Mouse (Mus musculus) kidney, adult 10 weeks (tissue): ENCODE measurements around the gene Ociad1. TPM values are rescaled to one million over a fixed set of nuclear protein-coding genes. Genes with fewer than 3 reads are reported as not detected.

Experiments
- polyA plus RNA-seq: library from polyadenylated mRNA; stranded (reverse); fragments of 350-450 nt; fragmentation: Illumina TruSeq; extraction: RNeasy Lipid Tissue Mini Kit (QIAGEN cat#74804); gene quantifications from one replicate; pipeline ENCODE4 v1.2.3, GENCODE M21; 2014; ENCODE audit warnings: low read depth, low replicate concordance

The Ociad1 gene
- polyA plus RNA-seq: 510 TPM

DNA sequence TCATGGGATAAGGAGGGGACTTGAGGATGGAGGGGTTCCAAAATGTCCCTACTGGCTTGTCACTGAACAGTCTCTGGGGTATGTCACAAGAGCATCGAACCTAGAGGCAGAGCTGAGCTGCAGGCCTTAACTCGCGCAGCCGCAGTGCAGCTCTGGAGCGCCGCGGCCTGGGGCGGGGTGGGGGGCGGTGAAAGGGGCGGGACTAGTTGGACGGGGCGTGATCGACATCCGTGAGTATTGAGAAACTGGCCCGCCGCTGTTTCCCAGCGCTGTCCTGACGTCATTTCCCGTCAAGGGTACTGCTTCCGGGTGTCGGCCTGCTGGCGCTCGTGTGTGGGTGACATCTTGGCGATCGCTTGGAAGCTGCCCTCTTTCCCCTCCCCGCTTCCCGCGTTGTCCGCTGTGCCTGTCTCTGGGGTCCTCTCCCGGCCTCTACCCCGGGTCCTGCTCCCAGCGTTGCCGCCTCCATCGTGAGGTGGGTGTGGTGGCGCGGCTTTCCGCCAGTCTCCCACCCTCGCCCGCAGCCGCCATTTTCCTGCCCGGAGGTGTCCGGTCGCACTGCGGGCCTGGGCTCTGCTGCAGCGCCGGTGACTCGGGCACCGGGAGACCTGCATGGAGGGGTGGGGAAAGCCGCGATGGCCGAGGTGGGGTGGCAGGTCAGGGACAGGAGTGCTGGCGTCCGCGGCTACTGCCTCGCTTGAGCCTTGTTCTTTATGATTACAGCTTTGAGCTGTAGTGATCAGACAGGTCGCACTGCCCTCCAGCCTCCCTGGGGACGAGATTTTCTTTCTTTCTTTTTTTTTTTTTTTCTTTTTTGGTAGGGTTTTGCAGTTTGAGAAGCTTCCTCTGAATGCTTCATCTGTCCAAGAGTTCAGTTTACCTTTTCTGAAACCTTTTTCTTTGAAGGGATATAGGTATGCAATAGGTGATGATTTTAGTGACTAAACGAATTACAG lies at the start of gene Ociad1:
Gene Ociad1, plus strand, starts transcription at position 283 of the 956 bp plus-strand sequence.

DNA sequence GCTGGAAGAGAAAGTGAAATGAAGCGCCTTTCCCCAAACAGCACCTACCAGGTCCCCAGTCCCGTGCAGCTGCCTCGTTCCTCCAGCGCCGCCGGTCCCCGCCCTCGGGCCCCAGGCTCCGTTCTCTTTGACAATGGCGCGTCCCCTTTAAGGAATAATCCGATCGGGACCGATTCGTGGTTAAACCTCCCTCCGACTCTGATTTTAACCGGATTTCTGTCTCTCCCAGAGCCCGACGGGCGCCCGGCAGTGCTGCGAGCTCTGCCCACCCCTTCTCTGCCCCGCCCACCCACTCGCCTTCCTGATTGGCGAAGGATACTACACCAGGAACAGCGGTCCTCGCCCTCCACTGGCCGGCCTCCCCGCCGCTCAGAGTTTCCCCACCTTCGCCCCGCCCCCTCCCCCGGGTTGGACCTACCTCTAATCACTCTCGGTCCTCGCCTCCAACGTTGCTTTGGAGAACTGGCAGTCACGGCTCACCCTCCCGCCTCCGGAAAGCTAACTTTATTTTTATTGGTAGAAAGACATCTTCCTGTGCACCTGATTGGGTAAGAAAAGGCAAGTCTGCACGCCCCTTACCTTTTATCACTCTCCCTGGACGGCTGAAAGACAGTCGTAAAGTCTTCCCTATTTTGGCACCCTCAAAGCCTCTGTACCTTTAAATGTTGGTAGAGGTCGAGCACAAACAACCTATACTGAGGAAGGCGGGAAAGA lies 36.1 kb upstream of the Ociad1 start, which contains the start of gene Fryl:
Gene Fryl, minus strand, starts transcription at position 268 of the 714 bp plus-strand sequence.

DNA sequence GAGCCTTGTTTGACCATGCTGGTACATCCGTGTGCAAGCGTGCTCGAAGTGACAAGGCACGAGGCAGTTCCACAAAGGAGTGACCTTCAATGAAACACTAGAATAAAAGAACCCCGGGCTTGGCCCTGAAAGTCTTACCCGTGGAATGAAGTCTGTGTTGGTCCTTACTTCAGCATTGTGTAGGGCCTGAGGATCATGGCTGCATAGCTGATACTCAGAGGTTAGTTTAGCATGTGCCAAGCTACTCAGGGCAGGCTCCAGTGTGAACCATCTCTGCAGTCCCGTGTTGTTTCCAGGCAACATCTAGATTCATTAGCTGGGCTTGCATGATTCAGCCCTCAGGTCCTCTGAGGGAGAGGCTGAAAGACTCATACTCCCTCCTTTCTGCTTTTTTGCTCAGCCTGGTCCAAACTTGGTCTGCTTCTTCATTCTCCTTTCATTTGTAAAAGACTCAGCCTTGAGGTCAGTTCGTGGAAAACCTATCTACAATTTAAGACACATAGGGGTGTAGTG lies 48.2 kb downstream of the Ociad1 start, which contains the start of gene Ociad2:
Gene Ociad2, minus strand, starts transcription at position 306 of the 513 bp plus-strand sequence.

Other genes starting within 250 kb of the Ociad1 start
- 37.1 TPM for gene Fryl, start 36.2 kb upstream of the Ociad1 start, polyA plus RNA-seq
- 12.1 TPM for gene Ociad2, start 48.2 kb downstream of the Ociad1 start, polyA plus RNA-seq
- 38.1 TPM for gene Cwh43, start 113.3 kb downstream of the Ociad1 start, polyA plus RNA-seq
- gene Dcun1d4, start 188.2 kb downstream of the Ociad1 start, polyA plus RNA-seq: 76.3 TPM